Mouse (Mus musculus) liver, embryonic 14.5 days (tissue): ENCODE measurements at regions not wholly inside any gene's neighbourhood (a gene's known extent, or its start where the extent isn't known, plus 50 kb on each side); places are given as distances from the start of the nearest gene placed in this dataset.

ENCODE experiments used
- CTCF ChIP-seq: IDR thresholded peaks from 2 replicates; pipeline ENCODE4 v1.5.1; 2016; ENCODE audit warnings: antibody characterized with exemption, low read depth, control low read depth
- EP300 ChIP-seq: IDR thresholded peaks from 2 replicates; pipeline ENCODE4 v1.6.1; 2016; ENCODE audit warnings: antibody characterized with exemption, low read depth

DNA sequence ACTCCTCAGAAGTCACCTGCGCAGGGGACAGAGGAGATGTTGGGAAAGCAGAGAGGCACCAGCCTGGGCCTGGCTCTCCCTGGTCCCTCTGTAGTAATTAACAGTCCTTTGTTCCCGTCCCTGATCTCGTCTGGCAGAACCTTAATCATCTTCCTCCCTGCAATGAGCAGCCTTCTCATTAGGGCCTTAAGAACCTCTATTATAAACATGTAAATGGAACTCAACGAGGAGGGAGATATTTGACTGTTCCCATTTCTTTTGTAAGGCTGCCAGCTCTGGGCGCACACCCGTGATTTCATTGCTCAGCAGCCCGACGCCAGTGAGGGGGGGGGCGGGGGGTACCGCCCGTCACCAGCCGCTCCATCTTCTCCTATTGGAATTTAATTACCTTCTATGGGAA is 81.8 kb upstream of the Thy1 start:
- no peak for TF ChIP-seq CTCF
- no peak for TF ChIP-seq EP300
